ENCODE assay signal across 8 mouse cellular contexts in genomic region chr7:109174949-109175669, GRCm38 (mm10). TPM values are rescaled to one million over a fixed set of nuclear protein-coding genes. Genes with fewer than 3 reads are reported as not detected.
DNase-seq lines count a peak whose midpoint lies in the region; ATAC-seq and TF ChIP-seq lines count a peak whose summit lies in the region.

Gene Lmo1 (minus strand): TSS chr7:109175207.

- H3K4me1 ChIP-seq in E14TG2a.4 (replicated peaks; ENCODE audit: low read depth, low read length): peaks cover 33% of the 10 kb centered on the region
- H3K4me1 ChIP-seq in heart, embryonic 13.5 days: peaks cover 20% of the 10 kb centered on the region
- H3K4me1 ChIP-seq in liver, postnatal 0 days (ENCODE audit: insufficient read depth): no peaks in the 10 kb centered on the region
- 0 out of 2 replicates have a peak, but pooled peaks cover 4% of the 10 kb centered on the region for H3K4me1 ChIP-seq in stomach, embryonic 14.5 days (ENCODE audit: control insufficient read depth, insufficient read depth, low read length)

- no peak for TF ChIP-seq CTCF in E14TG2a.4 (conservative IDR thresholded peaks at IDR 0.05; ENCODE audit: low read length)
- no peak for TF ChIP-seq CTCF in liver, postnatal 0 days (IDR thresholded peaks at IDR 0.05; ENCODE audit: low read depth)

- H3K27me3 ChIP-seq in E14TG2a.4 (ENCODE audit: insufficient read depth, low read length): peaks cover 86% of the 10 kb centered on the region
- peaks cover 79% of the 10 kb centered on the region for H3K27me3 ChIP-seq in heart, embryonic 13.5 days (replicated peaks)
- peaks cover 45% of the 10 kb centered on the region for H3K27me3 ChIP-seq in liver, postnatal 0 days (ENCODE audit: insufficient read depth, low read length)
- peaks cover 11% of the 10 kb centered on the region; the same call in 1 of the 2 replicates for H3K27me3 ChIP-seq in stomach, embryonic 14.5 days (ENCODE audit: control insufficient read depth, insufficient read depth, low read length)

- no peaks in the 10 kb centered on the region for H3K36me3 ChIP-seq in E14TG2a.4 (ENCODE audit: insufficient read depth, low read length)
- H3K36me3 ChIP-seq in heart, embryonic 13.5 days: no peaks in the 10 kb centered on the region
- no peaks in the 10 kb centered on the region for H3K36me3 ChIP-seq in liver, postnatal 0 days (replicated peaks; ENCODE audit: insufficient read depth, low read length)
- no peaks in the 10 kb centered on the region for H3K36me3 ChIP-seq in stomach, embryonic 14.5 days (ENCODE audit: control insufficient read depth, insufficient read depth, low read length)

- ATAC-seq in heart, embryonic 13.5 days (ENCODE audit: extremely low read depth, insufficient number of reproducible peaks, low FRiP score, low TSS enrichment): no peak
- no peak for ATAC-seq in liver, postnatal 0 days
- ATAC-seq in stomach, embryonic 14.5 days (ENCODE audit: insufficient number of reproducible peaks, insufficient read depth, low FRiP score, low read depth): peak; percentile 50

- 2% methylated on average over 66 of the region's 67 CpGs for whole genome bisulfite sequencing in heart, embryonic 13.5 days
- WGBS in liver, postnatal 0 days (ENCODE audit: insufficient replicate concordance): 1% methylated on average over 55 of the region's 67 CpGs
- under 1% methylated on average over 62 of the region's 67 CpGs for WGBS in stomach, embryonic 14.5 days

- DNase-seq in MN1 (ENCODE audit: low spot score): peak; percentile 69
- DNase-seq in embryo, embryonic 10.5 days (ENCODE audit: low spot score): peak; percentile 66
- DNase-seq in kidney, postnatal 10 days: peak; percentile 65
- no peak for DNase-seq in liver, postnatal 0 days
- DNase-seq in frontal cortex, postnatal 36 days (ENCODE audit: low spot score in 2 of 2): no peak

- H3K4me2 ChIP-seq in heart, embryonic 13.5 days: peak within 1 kb of the TSS; percentile 99
- peak within 1 kb of the TSS; percentile 74 for H3K4me2 ChIP-seq in liver, postnatal 0 days (ENCODE audit: low read depth, low read length)
- H3K4me2 ChIP-seq in stomach, embryonic 14.5 days (replicated peaks; ENCODE audit: low read depth, low read length): peak within 1 kb of the TSS; percentile 98

- no peaks in the 10 kb centered on the region for H3K9me3 ChIP-seq in E14TG2a.4 (ENCODE audit: low read length)
- no peaks in the 10 kb centered on the region for H3K9me3 ChIP-seq in heart, embryonic 13.5 days
- H3K9me3 ChIP-seq in liver, postnatal 0 days (ENCODE audit: low read length): no peaks in the 10 kb centered on the region
- no peaks in the 10 kb centered on the region for H3K9me3 ChIP-seq in stomach, embryonic 14.5 days (ENCODE audit: control insufficient read depth, low read depth, low read length)

- no peak within 1 kb of the TSS for H3K27ac ChIP-seq in heart, embryonic 13.5 days (replicated peaks)
- H3K27ac ChIP-seq in liver, postnatal 0 days (ENCODE audit: low read depth): no peak within 1 kb of the TSS
- no peak within 1 kb of the TSS for H3K27ac ChIP-seq in stomach, embryonic 14.5 days (ENCODE audit: low read length)

- H3K9ac ChIP-seq in heart, embryonic 13.5 days: peak within 1 kb of the TSS; percentile 80
- no peak within 1 kb of the TSS for H3K9ac ChIP-seq in liver, postnatal 0 days (replicated peaks)
- peak within 1 kb of the TSS; percentile 45 for H3K9ac ChIP-seq in stomach, embryonic 14.5 days (replicated peaks; ENCODE audit: low read depth, low read length)

- peak within 1 kb of the TSS; percentile 80 for H3K4me3 ChIP-seq in E14TG2a.4 (replicated peaks; ENCODE audit: low read length)
- H3K4me3 ChIP-seq in heart, embryonic 13.5 days: peak within 1 kb of the TSS; percentile 72
- peak within 1 kb of the TSS; percentile 40 for H3K4me3 ChIP-seq in liver, postnatal 0 days (ENCODE audit: low read depth, low read length)
- peak within 1 kb of the TSS; percentile 53 for H3K4me3 ChIP-seq in stomach, embryonic 14.5 days (ENCODE audit: low read depth, low read length)

- no peak for TF ChIP-seq EP300 in liver, postnatal 0 days (IDR thresholded peaks at IDR 0.05; ENCODE audit: low read depth)

RNA-seq across cellular contexts. Expression of gene Lmo1, which starts in this region (rescaled TPM):
- 1.2 and 1.3 TPM in 2 replicates for polyA plus RNA-seq in heart, embryonic 13.5 days (2015; fragmentation: Nextera tagmentation; extraction: Ambion mirVana)
- 1.5 and 1.8 TPM in 2 replicates for polyA plus RNA-seq in liver, postnatal 0 days (2015; fragmentation: Nextera tagmentation; extraction: Ambion mirVana)
- 2.8 and 3.5 TPM in 2 replicates for polyA plus RNA-seq in stomach, embryonic 14.5 days (2014; fragmentation: Nextera tagmentation; extraction: Ambion mirVana)

Comparison
In these comparisons a context has a peak if more than half of its experiments do, and no peak if none do; other contexts are left out.
1. DNase-seq: peak in MN1 (single experiment), embryo, embryonic 10.5 days (single experiment) and kidney, postnatal 10 days (single experiment); none in liver, postnatal 0 days (single experiment) and frontal cortex, postnatal 36 days (0 of 2).
2. Peak in every context shown above with its lines, with median percentiles within 50 percentile points of each other: H3K4me3 ChIP-seq and H3K4me2 ChIP-seq.